Mouse (Mus musculus): ENCODE data around the gene Fam20c. TPM values are rescaled to one million over a fixed set of nuclear protein-coding genes. Genes with fewer than 3 reads are reported as not detected.

The Fam20c gene
- polyA plus RNA-seq, 1 experiment from 2014 or later = 6.4 TPM

- Histone ChIP-seq H3K9ac (no peak overlapping the region), H3K27me3 (peaks cover 46% of the 10 kb centered on the region), H3K4me1 (peaks cover 14% of the 10 kb centered on the region), H3K9me3 (no peaks in the 10 kb centered on the region), H3K4me2 (no peak overlapping the region), H3K27ac (no peak overlapping the region), H3K4me3 (no peak overlapping the region), H3K36me3 (no peaks in the 10 kb centered on the region)
- 57% methylated on average over 3 of the region's 3 CpGs for WGBS
- ATAC-seq (ENCODE audit: insufficient number of reproducible peaks, low FRiP score, low TSS enrichment, low read depth) = no peak
These were observed 70.8 kb downstream of the Fam20c start for GRCm38 (mm10) chr5:138825090-138825489.

GRCm38 (mm10) chr5:138833406-138833805, 79.1 kb downstream of the Fam20c start:
- Histone ChIP-seq H3K36me3 (no peaks in the 10 kb centered on the region), H3K9me3 (no peaks in the 10 kb centered on the region), H3K4me1 (peaks cover 7% of the 10 kb centered on the region; the same call in 1 of the 2 replicates), H3K9ac (no peak overlapping the region), H3K4me2 (no peak overlapping the region), H3K27me3 (no peaks in the 10 kb centered on the region), H3K27ac (no peak overlapping the region), H3K4me3 (no peak overlapping the region)
- no peak for ATAC-seq (ENCODE audit: insufficient number of reproducible peaks, low FRiP score, low TSS enrichment, low read depth)
- WGBS = 11% methylated on average over 6 of the region's 6 CpGs

- no peak for ATAC-seq (ENCODE audit: insufficient number of reproducible peaks, low FRiP score, low TSS enrichment, low read depth)
- no peak overlapping the region for H3K27ac ChIP-seq
- H3K4me1 ChIP-seq = peaks cover 7% of the 10 kb centered on the region; the same call in 1 of the 2 replicates
- no peaks in the 10 kb centered on the region for H3K27me3 ChIP-seq
- no peaks in the 10 kb centered on the region for H3K9me3 ChIP-seq
- H3K36me3 ChIP-seq = no peaks in the 10 kb centered on the region
- 87% methylated on average over 3 of the region's 3 CpGs for WGBS
- no peak overlapping the region for H3K9ac ChIP-seq
- no peak overlapping the region for H3K4me2 ChIP-seq
- H3K4me3 ChIP-seq = no peak overlapping the region
These were observed 80.6 kb downstream of the Fam20c start for GRCm38 (mm10) chr5:138834910-138835309.

GRCm38 (mm10) chr5:138840981-138841380, 86.7 kb downstream of the Fam20c start:
- Histone ChIP-seq H3K4me1 (no peaks in the 10 kb centered on the region), H3K27ac (no peak overlapping the region), H3K4me3 (no peak overlapping the region), H3K9me3 (no peaks in the 10 kb centered on the region), H3K27me3 (no peaks in the 10 kb centered on the region; the same call in 1 of the 2 replicates), H3K4me2 (no peak overlapping the region), H3K36me3 (no peaks in the 10 kb centered on the region), H3K9ac (no peak overlapping the region)
- 91% methylated on average over 4 of the region's 4 CpGs for WGBS
- ATAC-seq (ENCODE audit: insufficient number of reproducible peaks, low FRiP score, low TSS enrichment, low read depth) = no peak

DNA sequence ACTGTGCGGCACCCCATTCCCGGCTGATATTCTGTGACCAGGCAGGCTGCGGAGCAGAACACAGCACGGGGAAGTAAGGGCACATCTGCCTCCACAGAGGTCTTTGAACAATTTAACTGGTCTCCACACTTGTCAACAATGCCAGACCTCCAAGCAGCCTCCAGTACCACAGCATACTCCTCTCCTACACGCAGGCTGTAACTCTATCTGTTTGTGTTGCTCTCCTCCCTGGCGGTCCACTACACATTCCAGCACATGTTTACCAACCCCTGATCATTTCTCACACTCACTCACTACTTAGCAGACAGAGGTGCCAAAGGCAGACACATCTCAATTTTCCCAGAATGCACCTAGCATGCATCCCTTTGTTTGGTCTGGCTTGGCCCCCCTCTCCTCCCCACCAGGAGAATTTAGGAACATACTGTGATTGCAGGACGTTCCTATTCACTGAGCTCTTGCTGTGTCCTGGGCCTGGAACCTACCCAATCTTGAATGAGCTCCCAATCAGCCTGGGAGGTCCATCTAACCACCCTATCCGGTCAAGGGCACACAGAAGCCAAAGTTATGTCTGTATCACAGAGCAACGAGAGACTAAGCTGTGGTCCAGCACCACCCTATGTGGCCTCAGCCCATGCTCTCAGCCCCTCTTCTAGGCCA, 89.0 kb downstream of the Fam20c start:
- no peaks in the 10 kb centered on the region for H3K9me3 ChIP-seq
- no peak overlapping the region for H3K27ac ChIP-seq
- no peaks in the 10 kb centered on the region for H3K36me3 ChIP-seq
- no peak overlapping the region for H3K4me2 ChIP-seq
- 0 out of 2 replicates have a peak, but pooled peaks cover 4% of the 10 kb centered on the region for H3K4me1 ChIP-seq
- H3K27me3 ChIP-seq = no peaks in the 10 kb centered on the region; the same call in 1 of the 2 replicates
- WGBS = 78% methylated on average over 9 of the region's 9 CpGs
- no peak overlapping the region for H3K9ac ChIP-seq
- no peak overlapping the region for H3K4me3 ChIP-seq
- no peak for ATAC-seq (ENCODE audit: insufficient number of reproducible peaks, low FRiP score, low TSS enrichment, low read depth)

GRCm38 (mm10) chr5:138846506-138846905, 92.2 kb downstream of the Fam20c start:
- no peaks in the 10 kb centered on the region; the same call in 1 of the 2 replicates for H3K27me3 ChIP-seq
- 0 out of 2 replicates have a peak, but pooled peaks cover 4% of the 10 kb centered on the region for H3K4me1 ChIP-seq
- no peaks in the 10 kb centered on the region for H3K36me3 ChIP-seq
- H3K4me2 ChIP-seq = no peak overlapping the region
- no peaks in the 10 kb centered on the region for H3K9me3 ChIP-seq
- ATAC-seq (ENCODE audit: insufficient number of reproducible peaks, low FRiP score, low TSS enrichment, low read depth) = no peak
- H3K4me3 ChIP-seq = no peak overlapping the region
- H3K27ac ChIP-seq = no peak overlapping the region
- no peak overlapping the region for H3K9ac ChIP-seq
- 36% methylated on average over 4 of the region's 4 CpGs for WGBS

GRCm38 (mm10) chr5:138848102-138848501, 93.8 kb downstream of the Fam20c start:
- H3K4me2 ChIP-seq = no peak overlapping the region
- H3K4me3 ChIP-seq = no peak overlapping the region
- 7% methylated on average over 7 of the region's 7 CpGs for WGBS
- H3K9me3 ChIP-seq = no peaks in the 10 kb centered on the region
- no peak overlapping the region for H3K27ac ChIP-seq
- H3K27me3 ChIP-seq = no peaks in the 10 kb centered on the region; the same call in 1 of the 2 replicates
- H3K36me3 ChIP-seq = no peaks in the 10 kb centered on the region
- no peak overlapping the region for H3K9ac ChIP-seq
- ATAC-seq (ENCODE audit: insufficient number of reproducible peaks, low FRiP score, low TSS enrichment, low read depth) = peak; percentile 64
- H3K4me1 ChIP-seq = 0 out of 2 replicates have a peak, but pooled peaks cover 4% of the 10 kb centered on the region

DNA sequence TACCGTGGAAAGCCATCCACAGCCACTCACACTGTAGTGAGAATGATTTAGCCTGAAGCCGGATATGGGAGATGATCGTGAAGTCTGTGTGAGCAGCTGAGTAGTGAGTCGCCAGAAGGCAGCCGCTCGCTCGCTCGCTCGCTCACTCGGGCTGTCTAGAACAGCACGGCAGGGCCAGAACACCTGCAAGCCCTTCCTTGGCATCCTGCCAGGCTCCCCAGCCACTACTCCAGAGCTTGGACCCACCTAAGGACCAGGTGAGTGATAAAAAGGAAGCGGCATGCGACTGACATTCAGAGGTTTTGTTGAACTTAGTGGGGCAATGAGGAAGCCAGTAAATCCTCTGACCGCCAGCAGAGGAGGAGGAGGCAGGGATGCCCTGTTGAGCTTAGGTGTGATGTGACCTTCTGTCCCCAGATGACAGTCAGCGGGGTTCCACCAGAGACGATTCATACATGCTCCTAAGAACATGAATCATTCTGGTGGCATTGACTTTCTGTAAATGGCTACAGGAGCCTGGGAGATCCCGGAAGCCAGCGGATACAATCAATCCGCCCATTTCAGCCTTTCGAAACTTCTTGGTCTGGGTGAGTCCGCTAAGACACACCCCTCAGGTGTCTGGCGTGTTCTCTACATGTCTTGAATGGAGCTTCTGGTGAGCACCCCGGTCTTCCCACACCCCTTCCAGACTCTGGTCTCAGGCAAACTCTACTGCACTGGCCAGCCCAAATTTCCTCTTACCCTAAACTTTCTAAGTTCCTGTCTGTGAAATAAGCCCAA, 95.6 kb downstream of the Fam20c start:
- no peak for ATAC-seq (ENCODE audit: insufficient number of reproducible peaks, low FRiP score, low TSS enrichment, low read depth)
- H3K4me1 ChIP-seq = 0 out of 2 replicates have a peak, but pooled peaks cover 4% of the 10 kb centered on the region
- H3K27ac ChIP-seq = no peak overlapping the region
- no peaks in the 10 kb centered on the region for H3K9me3 ChIP-seq
- no peaks in the 10 kb centered on the region for H3K36me3 ChIP-seq
- H3K4me3 ChIP-seq = no peak overlapping the region
- H3K4me2 ChIP-seq = no peak overlapping the region
- H3K27me3 ChIP-seq = no peaks in the 10 kb centered on the region; the same call in 1 of the 2 replicates
- 50% methylated on average over 23 of the region's 23 CpGs for WGBS
- no peak overlapping the region for H3K9ac ChIP-seq

DNA sequence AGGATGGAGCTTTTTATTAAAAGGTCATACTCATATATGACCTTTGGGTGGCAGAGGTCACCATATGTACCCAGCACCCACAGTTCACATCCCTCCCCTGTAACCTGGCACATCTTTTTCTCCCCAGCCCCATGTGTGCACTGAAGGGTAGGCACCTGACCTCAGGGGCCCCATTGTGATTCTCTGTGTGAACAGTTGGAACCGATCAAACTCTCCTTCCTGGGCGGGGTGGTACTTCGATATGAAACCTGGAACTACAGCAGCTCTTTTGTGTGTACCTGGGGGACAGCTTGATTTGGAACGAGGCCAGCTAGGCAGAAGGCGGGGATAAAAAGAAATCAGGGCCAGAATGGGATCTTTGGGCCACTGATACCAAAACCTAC, 96.1 kb downstream of the Fam20c start:
- no peaks in the 10 kb centered on the region; the same call in 1 of the 2 replicates for H3K27me3 ChIP-seq
- H3K4me1 ChIP-seq = 0 out of 2 replicates have a peak, but pooled peaks cover 4% of the 10 kb centered on the region
- no peak overlapping the region for H3K4me2 ChIP-seq
- H3K4me3 ChIP-seq = no peak overlapping the region
- no peak overlapping the region for H3K27ac ChIP-seq
- no peaks in the 10 kb centered on the region for H3K36me3 ChIP-seq
- 72% methylated on average over 5 of the region's 5 CpGs for WGBS
- H3K9ac ChIP-seq = no peak overlapping the region
- ATAC-seq (ENCODE audit: insufficient number of reproducible peaks, low FRiP score, low TSS enrichment, low read depth) = no peak
- H3K9me3 ChIP-seq = no peaks in the 10 kb centered on the region

- Histone ChIP-seq H3K27me3 (no peaks in the 10 kb centered on the region), H3K9ac (no peak overlapping the region), H3K36me3 (no peaks in the 10 kb centered on the region), H3K4me2 (no peak overlapping the region), H3K4me1 (0 out of 2 replicates have a peak, but pooled peaks cover 4% of the 10 kb centered on the region), H3K27ac (no peak overlapping the region), H3K9me3 (no peaks in the 10 kb centered on the region), H3K4me3 (no peak overlapping the region)
- ATAC-seq (ENCODE audit: insufficient number of reproducible peaks, low FRiP score, low TSS enrichment, low read depth) = no peak
- 89% methylated on average over 5 of the region's 5 CpGs for WGBS
These were observed 97.0 kb downstream of the Fam20c start for GRCm38 (mm10) chr5:138851296-138851780.

DNA sequence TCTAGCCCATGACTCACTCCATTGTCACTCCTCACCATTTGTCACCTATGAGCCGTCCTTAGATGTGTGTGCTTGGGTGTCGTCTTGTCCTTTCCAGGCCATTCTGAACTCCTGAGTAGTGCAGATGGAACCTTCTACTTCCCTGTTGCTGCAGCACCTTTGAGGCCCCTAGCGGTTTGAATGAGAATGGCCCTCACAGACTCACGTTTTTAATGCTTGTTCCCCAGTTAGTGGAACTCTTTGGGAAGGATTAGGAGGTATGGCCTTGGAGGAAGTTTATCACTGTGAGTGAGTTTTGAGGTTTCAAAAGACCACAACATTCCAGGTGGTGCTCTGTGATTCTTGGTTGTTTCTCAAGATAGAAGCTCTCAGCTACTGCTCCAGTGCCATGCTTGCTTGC, 97.8 kb downstream of the Fam20c start:
- Histone ChIP-seq H3K4me3 (no peak overlapping the region), H3K4me2 (no peak overlapping the region), H3K9me3 (no peaks in the 10 kb centered on the region), H3K9ac (no peak overlapping the region), H3K27ac (no peak overlapping the region), H3K4me1 (no peaks in the 10 kb centered on the region), H3K36me3 (no peaks in the 10 kb centered on the region), H3K27me3 (no peaks in the 10 kb centered on the region)
- no peak for ATAC-seq (ENCODE audit: insufficient number of reproducible peaks, low FRiP score, low TSS enrichment, low read depth)
- WGBS = 64% methylated on average over 4 of the region's 4 CpGs

- Histone ChIP-seq H3K4me1 (peaks cover 9% of the 10 kb centered on the region), H3K9ac (no peak overlapping the region), H3K27me3 (no peaks in the 10 kb centered on the region), H3K36me3 (no peaks in the 10 kb centered on the region), H3K4me3 (no peak overlapping the region), H3K27ac (no peak overlapping the region), H3K9me3 (no peaks in the 10 kb centered on the region), H3K4me2 (no peak overlapping the region)
- WGBS = 52% methylated on average over 2 of the region's 2 CpGs
- no peak for ATAC-seq (ENCODE audit: insufficient number of reproducible peaks, low FRiP score, low TSS enrichment, low read depth)
These were observed 99.0 kb downstream of the Fam20c start for GRCm38 (mm10) chr5:138853349-138853748.

Measured in limb, embryonic 15.5 days (tissue).